Mouse (Mus musculus): ENCODE measurements at regions not wholly inside any gene's neighbourhood (a gene's known extent, or its start where the extent isn't known, plus 50 kb on each side); places are given as distances from the start of the nearest gene placed in this dataset.

GRCm38 (mm10) chr1:67640353-67640752 is 517.5 kb downstream of the Cps1 start:
- 0 out of 2 replicates have a peak, but pooled peaks have one; percentile 59 for ATAC-seq (replicated peaks; ENCODE audit: low FRiP score, low TSS enrichment, poor library complexity, severe bottlenecking)

GRCm38 (mm10) chr1:67640766-67641165 is 517.9 kb downstream of the Cps1 start:
- no peak for ATAC-seq (replicated peaks; ENCODE audit: low FRiP score, low TSS enrichment, poor library complexity, severe bottlenecking)

GRCm38 (mm10) chr1:67643627-67644026 is 520.8 kb downstream of the Cps1 start:
- no peak for ATAC-seq (replicated peaks; ENCODE audit: low FRiP score, low TSS enrichment, poor library complexity, severe bottlenecking)
